Mouse (Mus musculus): Measurements from ENCODE around the gene Igf2bp2.

- TF ChIP-seq POLR2A (IDR thresholded peaks at IDR 0.05; ENCODE audit: low read depth, low read length): no peak
- TF ChIP-seq POLR2AphosphoS2 (IDR thresholded peaks at IDR 0.05; ENCODE audit: low read depth, low read length): no peak
Measured at GRCm38 (mm10) chr16:22119524-22119923, 43.6 kb downstream of the Igf2bp2 start.

Data from CH12.LX (cell line).